Mouse (Mus musculus) testis, adult 2 months (tissue): ENCODE measurements around the gene Adamtsl4.

Source experiments
- CTCF ChIP-seq: fragments of 200-500 bp; IDR thresholded peaks from 2 replicates; pipeline ENCODE4 v1.5.1; 2012; ENCODE audit warnings: low read depth, mild to moderate bottlenecking, inconsistent platforms, low read length, moderate library complexity; ENCODE audit not compliant: control insufficient read depth, insufficient read depth, insufficient replicate concordance
- POLR2A ChIP-seq: fragments of 200-500 bp; IDR thresholded peaks from 2 replicates; pipeline ENCODE4 v1.6.1; 2012; ENCODE audit warnings: low read depth, mild to moderate bottlenecking, inconsistent platforms, low read length, moderate library complexity; ENCODE audit not compliant: control insufficient read depth

DNA sequence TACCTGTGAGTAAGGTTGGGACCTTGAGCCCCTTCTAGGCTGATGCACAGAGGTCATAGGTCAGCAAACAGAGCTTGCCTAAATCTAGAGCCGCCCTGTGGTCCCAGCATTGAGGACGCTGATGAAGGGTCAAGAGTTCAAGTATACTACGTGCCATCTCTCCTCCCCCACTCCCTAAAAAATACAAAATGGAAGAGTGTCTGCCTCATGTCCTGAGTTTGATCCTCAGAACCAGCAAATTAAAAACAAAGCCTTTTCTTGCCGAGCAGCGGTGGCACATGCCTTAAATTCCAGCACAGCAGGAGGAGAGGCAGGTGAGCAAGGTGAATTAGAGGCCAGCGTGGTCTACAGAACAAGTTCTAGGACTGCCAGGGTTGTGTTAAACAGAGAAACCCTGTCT is 34.8 kb downstream of the Adamtsl4 start:
- TF ChIP-seq POLR2A (no peak), CTCF (no peak)
